Mouse (Mus musculus) cerebellum, adult (tissue): ENCODE measurements at regions not wholly inside any gene's neighbourhood (a gene's known extent, or its start where the extent isn't known, plus 50 kb on each side); places are given as distances from the start of the nearest gene placed in this dataset.

Experiments
- ATAC-seq: cut with Nextera tagmentation; 2 replicates; pipeline ENCODE4 v1.9.2; 2017; ENCODE audit warnings: mild to moderate bottlenecking, moderate library complexity, mixed read lengths; ENCODE audit not compliant: insufficient number of reproducible peaks, low FRiP score, low TSS enrichment

DNA sequence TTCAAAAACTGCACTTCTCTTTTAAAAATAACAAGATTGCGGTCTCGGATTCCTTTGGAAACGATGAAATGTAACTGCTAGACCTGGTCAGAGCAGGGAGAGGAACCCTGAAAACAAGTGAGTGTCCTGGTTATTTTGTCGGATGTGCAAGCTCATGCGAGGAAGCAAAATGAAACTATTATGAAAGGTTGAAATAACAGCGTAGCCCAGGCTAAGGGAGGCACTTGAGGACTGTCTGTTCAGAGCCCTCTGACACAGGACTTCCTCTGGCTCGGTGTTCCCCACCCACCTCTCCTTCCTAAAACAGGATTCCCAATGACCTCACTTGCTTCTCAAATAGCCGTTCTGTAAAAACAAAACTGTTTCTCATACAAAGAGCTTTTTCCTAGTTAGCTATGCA lies 51.3 kb upstream of the S1pr1 start:
- ATAC-seq: no peak

DNA sequence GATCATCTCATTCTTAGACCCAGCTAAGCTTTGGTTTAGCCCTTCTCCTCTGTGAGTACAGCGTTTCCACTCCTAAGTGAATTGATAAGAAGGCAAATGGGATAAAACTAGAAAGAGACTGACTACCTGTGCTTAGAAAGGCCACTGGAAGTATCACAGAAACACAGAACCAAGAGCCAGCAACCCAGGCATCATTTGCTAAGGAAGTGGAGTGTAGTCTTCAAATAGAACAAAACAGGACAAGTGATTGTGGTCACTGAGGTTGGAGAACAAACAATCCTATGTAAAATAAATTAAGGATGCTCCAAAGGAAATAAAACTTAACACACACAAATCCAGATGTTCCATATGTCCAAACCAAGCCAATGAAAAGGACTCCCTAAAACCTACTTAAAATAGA lies 53.4 kb upstream of the S1pr1 start:
- ATAC-seq: no peak

DNA sequence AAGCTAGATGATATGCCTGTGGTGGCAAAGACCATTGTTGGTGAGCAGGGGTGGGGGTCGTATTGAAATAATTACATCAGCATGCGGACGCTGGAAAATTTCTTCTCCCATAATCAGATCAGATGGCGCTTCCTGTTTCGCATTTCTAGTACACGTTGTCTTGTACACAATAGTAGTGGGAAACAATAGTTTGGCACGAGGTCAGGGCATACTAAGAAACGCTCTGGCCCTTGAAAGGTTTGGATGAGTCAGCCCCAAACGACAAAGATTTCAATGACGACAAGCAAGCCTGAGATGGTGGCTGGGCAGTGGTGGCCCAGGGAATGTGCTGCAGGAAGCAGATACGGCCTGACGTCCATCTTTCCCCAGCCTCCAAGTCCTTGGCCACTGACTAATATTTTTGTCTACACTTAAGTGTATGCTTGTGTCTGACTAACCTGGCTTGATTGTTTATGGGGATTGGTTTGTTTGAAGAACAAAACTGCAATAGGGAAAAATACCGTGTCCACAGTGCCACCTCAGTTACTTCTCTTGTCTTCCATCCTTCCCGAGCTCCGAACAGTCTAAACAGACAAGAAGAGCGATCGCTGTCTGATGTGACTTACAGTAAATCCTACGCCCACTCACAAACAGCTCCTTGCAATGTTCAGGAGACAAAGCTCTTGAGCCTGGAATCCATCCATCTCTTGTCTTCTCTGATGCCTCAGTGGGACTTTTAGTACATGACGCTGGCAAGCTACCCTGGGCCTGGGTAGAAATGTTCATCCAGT lies 54.1 kb upstream of the S1pr1 start:
- no peak for ATAC-seq

DNA sequence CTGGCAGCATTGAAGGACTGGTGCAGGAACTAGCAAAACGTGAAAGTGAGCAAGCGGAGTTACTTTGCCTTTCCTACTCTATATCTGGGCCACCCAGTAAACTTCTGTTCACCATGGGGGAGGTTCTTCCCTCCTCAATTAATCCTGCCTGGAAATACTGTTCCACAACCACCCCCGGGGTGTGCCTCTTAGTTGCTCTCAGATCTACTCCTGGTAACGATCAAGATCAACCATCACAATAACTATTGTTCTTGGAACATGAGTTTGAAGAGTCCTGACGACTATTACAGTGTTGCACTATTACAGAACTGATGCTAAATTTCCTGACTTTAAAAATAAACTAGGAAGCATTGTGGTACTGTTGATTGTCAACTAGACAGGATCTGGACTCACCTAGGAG lies 57.8 kb upstream of the S1pr1 start:
- no peak for ATAC-seq

DNA sequence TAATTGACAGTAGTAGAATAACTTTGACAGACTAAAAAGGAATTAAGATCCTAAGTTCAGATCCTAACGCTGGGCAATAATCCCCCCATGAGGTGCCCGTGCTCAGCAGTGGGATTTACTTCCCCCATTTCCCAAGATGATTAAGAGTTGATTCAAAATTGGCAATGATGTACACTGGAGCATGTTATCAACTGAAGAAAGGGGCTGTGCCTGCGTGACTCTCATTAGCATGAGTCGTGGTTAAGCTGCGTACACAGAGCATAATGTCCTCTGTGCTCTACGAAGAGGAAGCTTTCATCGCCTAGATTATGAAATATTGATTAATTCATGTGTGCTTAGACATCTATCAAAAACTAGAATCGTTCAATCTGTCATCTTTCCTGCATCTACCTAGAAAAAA lies 59.4 kb upstream of the S1pr1 start:
- ATAC-seq: no peak

DNA sequence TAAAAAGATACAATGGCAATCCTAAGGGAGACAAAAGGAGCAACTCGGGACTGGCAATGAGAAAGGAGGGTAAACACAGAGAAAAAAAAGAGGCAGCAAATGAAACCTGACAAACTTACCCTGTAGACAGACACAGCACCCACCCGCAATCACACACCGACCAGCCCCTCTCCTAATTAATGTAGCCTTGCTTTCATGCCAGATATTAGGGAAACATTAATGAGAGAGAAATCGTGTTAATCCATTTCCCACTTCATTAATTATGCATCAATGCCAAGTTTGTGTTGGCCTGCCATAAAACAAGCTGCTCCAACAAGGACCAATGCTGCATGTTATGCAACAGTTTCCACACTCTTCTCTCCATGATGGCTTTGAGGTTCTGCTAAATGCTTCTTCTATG lies 59.9 kb upstream of the S1pr1 start:
- no peak for ATAC-seq

DNA sequence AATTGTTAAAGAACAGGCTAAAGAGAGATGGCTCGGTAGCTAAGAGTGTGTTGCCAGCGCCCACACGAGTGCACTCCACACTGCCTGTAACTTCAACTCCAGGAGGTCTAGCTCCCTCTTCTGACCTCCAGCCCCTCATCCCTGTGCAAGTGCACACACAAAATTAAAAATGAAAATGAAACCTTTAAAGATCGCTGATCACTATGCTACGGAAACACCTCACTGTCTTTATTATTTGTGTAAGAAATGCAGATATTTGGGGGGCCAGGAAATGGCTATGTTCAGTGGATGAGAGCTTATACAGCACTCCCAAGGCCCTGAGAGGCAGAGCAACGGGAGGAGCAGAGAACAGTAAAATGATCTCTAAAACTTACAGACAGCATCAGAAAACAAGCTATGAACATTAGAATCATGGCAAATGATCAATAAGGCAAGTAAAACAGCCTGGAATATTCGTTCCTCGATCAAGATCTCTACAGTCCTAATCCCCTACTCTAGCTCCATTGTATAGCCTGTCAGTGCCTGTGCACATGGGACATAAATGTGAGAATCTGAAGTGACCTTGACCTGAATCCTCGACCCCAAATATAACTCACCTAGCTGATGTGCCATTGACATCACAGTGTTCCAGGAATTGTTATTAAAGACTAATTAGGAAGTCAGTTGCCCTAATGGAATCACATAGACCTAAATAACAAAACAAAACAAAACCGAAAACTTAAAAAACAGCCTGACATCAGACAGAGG lies 64.4 kb upstream of the S1pr1 start:
- no peak for ATAC-seq

DNA sequence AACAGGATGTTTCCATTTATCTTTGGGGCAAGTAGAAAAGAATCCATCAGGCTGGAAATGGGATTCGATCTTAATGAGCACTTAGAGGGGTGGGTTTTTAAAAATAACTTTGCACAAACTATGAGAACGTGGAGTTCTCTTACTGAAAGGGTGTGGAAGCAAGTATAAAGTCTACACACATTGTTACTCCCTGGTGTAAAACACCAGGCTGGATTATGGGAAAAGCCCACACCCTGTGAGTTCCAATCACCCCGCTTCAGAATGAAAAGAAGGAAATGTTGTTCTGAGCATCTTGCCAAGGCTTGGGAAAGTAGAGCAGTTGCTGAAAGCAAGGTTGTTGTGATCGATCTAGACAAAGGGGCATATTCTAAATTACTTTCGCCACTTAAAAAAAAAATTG lies 65.0 kb upstream of the S1pr1 start:
- ATAC-seq: no peak

DNA sequence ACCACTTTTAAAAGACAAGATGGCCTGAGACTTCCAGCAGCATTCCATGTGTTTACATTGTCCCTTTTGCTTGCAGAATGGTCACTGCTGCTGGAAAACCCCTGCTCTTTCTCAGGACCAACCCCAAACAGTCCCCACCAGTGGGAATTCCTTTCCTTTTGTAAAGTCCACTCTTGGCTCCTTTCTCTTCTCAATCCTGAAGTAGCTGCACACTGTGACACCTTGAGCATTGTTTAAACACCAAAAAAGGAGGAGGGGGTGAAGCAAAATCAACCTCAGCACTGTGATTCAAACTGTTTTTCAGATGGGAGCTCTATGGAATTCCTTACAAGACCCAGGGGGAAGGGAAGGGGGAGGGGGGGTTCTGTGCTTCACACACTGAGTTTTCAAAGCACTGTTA lies 67.9 kb upstream of the S1pr1 start:
- ATAC-seq: no peak

DNA sequence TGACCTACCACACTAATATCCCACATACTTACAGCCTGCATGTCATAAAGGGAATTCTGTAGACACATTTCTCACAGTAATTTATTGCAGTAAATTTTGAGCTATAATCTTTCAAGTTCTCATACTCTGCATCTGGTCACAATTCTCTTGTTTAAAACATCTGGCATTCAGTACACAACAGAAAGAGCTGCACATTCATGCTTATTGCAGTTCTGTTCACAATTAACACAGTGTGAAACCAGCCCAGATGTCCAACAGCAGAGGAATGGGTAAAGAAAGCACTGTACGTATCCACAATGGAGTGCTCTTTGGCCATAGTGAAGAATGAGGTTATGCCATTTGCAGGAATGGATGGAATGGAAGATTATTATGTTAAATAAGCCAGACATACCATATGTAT lies 72.5 kb upstream of the S1pr1 start:
- no peak for ATAC-seq

DNA sequence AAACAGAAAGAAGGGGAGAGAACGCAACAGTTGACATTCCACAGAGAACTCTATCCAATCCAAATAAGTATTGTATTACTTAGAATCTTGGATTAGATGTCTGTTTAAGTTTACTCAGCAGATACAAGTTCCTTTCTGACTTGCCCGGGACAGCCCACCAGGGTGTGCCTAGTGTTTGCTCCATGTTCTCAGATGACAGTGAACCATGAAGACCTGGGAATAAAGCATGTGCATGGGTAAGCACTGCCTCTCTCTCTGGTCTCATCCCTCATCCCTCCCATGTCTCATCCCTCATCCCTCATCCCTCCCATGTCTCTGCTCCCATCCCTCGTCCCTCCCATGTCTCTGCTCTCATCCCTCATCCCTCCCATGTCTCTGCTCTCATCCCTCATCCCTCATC lies 73.7 kb upstream of the S1pr1 start:
- no peak for ATAC-seq

DNA sequence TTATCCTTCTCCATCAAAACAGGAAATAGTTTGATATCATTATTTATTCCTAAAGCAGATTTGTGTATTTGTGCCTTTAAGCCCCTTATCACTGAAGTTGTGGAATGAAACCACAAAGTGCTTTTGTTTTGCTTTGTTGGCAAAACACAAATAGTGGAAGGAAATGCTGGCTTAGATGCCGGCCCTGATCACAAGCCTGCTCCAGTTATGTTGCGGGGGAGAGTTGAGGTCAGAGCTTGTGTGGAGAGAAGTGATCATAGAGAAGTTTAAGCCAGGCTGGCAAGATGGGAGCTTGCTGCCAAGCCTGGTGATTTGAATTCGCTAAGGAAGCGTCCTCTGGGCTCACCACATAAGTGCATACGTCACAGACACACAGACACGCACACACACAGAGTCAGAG lies 74.2 kb upstream of the S1pr1 start:
- ATAC-seq: 0 out of 2 replicates have a peak, but pooled peaks have one; percentile 20

DNA sequence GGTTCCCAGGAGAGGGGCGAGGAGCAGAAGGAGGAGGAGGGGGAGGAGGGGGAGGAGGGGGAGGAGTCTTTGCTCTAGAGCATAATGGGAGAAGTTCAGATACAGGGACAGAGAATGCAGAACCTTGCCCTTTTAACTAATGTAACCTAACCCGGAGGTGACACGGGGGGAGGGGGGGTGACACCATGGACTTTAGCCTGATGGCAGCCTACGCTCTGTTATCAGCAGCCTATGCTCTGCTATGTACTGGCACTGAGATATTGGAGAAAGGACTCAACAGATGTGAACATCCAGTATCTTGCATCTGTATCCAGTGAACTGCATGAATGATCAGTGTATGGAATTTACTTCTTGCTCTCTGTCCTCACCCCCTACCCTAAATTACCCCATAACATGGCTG lies 77.7 kb upstream of the S1pr1 start:
- no peak for ATAC-seq

DNA sequence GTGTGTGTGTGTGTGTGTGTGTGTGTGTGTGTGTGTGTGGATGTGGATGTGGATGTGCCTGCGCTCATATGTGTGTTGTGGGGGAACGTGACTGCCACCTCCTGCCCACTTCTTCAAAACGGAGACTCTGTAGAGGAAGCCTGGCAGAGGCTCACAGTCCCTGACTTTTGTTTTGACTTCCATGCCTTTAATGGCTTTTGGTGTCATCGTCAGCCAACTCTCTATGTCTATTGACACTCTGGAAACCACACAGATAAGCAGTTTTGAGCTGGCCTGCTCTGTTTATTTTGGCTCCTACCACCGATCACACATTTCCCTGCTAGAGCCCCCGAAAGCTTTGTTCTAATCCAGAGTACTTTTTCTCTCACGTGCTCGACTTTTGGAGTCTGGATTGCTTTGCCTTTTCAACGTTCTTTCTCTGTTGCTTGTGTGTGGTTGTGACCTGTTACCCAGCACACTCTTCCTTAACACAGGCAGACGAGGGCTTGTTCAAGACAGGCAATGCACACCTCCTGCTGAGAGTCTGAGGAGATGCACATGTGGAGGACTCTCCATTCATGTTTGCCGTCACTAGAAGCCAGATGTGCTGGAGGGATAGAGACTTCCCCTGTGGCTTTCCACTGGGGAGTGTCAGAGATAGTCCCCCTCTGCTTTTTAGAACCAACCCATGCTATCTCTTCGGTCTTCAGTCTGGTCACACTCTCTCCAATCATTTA lies 78.6 kb upstream of the S1pr1 start:
- no peak for ATAC-seq

DNA sequence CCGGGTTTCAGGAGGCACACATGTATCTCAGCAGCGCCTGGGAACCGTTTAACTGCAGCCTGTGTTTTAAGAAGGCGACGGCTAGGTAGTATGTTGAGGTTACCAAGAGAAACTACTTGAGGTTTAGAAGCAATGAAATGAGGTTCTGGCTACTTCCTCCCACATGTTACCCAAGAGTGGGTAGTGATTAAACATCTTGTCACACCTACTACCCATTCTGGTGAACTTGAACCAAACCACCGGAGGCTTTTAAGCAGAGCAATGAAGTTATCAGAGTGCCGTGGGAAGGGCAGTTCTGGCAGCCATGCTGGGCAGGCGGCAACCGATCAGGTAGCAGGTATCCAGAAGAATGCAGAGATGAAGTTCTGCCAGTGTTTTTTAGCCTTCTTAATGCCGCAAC lies 84.5 kb upstream of the S1pr1 start:
- no peak for ATAC-seq

DNA sequence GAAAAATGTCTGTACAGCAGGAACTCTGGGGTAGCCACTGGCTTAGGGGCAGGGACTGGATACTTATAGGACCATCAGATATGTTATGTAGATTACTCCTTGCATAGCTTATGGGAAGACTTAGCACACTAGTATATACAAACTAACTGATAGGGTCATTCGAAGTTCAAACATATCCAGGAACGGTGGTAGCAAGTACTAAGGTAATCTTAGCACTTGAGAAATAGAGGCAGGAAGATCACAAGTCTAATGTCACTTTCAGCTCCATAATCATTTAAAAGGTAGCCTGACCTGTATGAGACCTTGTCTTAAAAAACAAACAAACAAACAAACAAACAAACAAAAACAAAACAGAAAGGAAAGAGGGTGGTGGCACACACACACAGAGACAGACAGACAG lies 85.1 kb upstream of the S1pr1 start:
- ATAC-seq: no peak

DNA sequence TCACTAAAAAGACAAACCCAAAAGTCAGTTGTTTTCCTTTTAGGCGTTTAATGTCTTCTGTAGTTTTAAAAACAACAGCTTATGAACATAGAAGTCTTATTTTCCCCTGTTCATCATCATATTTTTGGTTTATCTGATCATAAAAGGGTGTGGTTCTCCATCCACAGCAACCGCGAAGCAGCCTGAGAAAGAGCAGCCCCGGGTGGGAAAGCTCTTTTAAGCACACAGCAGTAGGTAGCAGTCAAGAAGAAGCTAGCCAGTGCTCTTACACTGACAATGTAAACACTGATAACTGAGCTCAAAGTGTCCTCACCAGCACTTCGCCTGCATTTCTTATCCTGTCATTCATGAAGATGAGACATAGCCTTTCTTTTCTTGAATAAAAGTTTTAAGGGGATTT lies 86.0 kb upstream of the S1pr1 start:
- no peak for ATAC-seq

DNA sequence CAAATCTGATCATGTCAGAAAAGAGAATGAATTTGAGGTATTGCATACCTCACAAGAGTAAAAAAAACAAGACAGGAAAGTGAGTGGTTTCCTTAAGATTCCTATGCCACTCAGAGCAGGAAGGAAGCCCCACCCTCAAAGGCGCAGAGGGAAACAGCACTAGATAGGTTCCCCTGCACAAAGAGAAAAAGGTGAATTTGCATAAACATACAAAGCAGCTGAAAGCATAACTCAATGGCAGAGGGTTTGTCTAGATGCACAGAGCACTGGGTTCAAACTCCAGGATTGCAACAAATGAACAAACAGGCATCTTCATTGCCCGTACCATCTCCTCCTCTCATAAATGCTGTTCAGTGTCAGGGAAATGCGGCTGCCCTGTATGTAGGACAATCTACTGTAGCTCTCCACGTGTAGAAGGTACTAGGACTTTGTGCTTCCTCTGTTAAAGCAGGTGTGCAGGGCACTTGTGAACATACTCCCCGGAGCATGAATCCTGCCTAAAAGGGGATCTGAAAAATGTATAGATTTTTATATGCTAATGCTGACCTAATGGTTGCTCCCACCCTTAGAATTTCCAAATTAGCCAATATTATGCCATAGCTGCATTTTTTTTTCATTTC lies 85.9 kb upstream of the Dph5 start:
- ATAC-seq: no peak

DNA sequence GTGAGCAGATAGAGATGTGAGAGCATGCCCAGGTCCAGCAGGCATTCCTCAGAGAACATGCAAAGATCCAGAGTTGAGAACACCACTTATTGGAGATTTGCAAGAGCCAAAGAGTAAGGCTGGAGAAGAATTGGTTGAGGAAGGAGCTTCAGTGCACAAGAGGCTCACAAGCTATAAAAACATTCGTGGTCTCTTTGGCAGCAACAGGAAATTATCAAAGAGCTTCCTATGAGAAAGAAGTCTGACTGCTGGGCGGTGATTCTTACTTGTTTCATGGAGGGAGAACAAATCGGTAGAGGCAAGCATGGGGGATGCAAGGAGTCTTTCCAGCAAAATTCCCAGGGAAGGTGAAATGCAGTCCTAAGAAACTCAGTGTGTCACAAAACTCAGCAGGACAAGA lies 83.0 kb upstream of the Dph5 start:
- no peak for ATAC-seq

DNA sequence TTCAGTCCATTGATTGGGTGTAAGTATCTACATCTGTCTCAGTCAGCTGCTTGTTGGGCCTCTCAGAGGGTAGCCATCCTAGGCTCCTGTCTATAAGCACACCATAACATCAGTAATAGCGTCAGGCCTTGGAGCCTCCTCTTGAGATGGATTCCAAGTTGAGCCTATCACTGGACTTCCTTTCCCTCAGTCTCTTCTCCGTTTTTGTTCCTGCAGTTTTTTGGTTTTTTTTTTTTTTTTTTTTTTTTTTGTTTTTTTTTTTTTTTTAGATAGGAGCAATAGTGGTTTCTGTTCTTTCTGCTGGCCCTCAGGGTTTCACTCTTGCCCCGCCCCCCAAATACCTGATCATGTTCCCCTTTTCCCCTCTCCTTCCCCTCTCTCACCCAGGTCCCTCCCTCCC lies 80.6 kb upstream of the Dph5 start:
- no peak for ATAC-seq

DNA sequence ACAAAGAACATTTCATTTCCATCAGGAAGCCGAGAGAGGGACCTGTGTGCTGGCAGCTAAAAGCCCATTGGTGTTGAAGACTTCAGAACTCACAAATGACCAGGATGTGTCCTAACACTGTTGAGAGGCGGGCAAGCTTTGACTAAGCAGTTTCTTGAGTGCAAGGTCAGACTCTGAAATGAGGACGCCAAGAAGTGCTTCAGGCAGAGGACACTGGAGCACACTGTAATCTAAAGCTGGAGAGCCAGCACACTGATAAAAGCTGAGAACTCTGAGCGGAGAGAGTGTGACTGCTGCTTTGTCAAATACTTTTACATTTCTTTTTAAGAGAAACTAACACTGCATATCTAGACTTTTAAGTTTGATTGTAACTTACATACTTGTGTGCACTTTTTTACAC lies 72.5 kb upstream of the Dph5 start:
- ATAC-seq: no peak
